Mouse (Mus musculus) heart, adult 11 months (tissue): Measurements from ENCODE around the gene Psme3.

ENCODE experiments used
- DNase-seq: peaks from one replicate; pipeline ENCODE4 v3.0.0; 2022

The Psme3 gene

DNA sequence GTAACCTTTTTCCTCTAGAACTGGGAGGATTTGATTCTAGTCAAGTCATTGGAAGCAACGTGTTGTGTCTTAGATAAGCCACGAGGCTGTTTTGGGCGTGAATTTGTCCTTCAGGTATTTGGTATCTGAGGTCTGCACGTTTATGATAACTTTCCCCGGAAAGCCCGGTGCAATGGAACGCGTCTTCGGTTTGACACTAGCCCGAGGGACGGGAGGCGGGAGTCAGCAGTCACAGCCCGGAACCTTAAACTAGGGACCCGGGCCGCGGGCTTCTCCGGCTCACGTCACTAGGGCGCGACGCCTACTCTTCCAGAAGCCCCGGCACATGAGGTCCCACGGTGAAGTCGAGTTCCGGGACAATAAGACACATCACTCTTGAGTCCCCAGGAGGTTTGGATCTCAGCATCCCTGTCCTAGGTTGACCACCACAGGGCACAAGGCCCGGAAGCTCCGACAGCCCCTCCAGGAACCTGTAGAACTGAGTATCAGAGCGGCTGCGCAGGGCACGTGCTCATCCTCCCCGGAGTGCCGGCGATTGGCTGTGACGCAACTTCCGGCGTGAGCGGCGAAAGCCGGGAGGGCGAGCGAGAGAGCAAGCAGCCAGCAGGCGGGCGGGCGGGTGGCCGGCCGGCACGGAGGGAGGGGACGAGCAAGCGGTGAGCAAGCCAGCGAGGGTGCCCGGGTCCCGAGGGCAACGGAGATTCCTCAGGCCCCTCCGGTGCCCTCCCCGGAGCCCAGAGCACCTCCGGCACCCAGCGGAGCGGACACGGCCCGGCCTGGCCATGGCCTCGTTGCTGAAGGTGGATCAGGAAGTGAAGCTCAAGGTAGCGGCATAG, at the start of gene Psme3:
TSS of gene Psme3 (plus strand) at position 549 of the 836 bp plus-strand sequence.
- peak; percentile 99 for DNase-seq

- no peak for DNase-seq
These were observed 46.4 kb upstream of the Psme3 start for GRCm38 (mm10) chr11:101269577-101270116.

- DNase-seq = no peak
These were observed 43.6 kb upstream of the Psme3 start for GRCm38 (mm10) chr11:101272446-101272845.

- no peak for DNase-seq
These were observed 40.7 kb upstream of the Psme3 start for GRCm38 (mm10) chr11:101275309-101275708.

GRCm38 (mm10) chr11:101276319-101277070, 39.5 kb upstream of the Psme3 start:
- peak; percentile 93 for DNase-seq

- no peak for DNase-seq
These were observed 38.4 kb upstream of the Psme3 start for GRCm38 (mm10) chr11:101277381-101278222.

DNA sequence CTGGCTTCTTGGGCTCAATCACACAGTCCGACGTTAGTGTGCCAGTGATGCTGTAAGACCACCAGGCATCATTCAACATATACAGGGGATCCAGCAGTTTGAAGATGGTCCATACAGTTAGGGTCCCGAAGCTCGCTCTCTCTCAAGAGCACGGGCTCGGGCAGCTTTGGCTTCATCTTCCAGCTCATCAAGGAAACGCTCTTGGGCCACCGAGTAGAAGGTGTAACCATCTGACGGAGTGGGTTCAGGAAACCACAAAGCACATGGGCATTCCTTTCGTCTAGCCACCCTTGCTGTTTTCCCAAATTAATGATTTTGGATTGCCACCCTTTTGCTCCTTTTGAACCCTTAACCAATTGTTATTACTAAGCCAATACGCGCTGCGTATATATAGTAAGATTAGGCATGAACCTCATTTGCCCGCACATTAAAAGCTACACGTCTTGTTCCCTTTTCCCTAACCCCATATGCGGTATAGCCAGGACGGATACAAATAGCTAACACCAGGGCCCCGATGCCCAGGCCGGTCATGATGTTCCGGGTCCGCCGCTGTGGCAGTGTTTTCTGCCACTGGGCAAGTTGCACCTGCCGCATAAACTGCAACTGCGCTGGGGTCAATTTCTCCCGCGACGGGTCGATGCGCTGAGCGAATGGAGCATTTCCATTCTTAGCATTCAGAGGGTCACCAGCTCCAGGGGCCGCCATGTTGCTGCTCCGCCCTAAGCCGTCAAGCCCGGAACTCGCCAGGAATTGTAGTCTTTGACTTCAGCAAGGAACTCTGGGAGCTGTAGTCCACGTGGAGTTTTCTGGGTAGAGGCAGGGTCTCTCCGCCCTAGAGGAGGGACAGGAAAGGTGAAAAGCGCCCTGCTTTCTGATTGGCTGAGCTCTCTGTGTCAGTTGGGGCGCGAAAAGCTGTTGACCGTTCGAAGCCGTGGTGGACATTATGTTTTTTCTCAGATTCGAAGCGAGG, 37.5 kb upstream of the Psme3 start, which contains the start of the genes Cntd1 and Coa3:
TSS of gene Cntd1 (plus strand) at position 790 of the 970 bp plus-strand sequence.
TSS of gene Coa3 (minus strand) at position 892 of the 970 bp plus-strand sequence.
- peak; percentile 99 for DNase-seq

- no peak for DNase-seq
These were observed 36.8 kb upstream of the Psme3 start for GRCm38 (mm10) chr11:101279193-101279569.

DNA sequence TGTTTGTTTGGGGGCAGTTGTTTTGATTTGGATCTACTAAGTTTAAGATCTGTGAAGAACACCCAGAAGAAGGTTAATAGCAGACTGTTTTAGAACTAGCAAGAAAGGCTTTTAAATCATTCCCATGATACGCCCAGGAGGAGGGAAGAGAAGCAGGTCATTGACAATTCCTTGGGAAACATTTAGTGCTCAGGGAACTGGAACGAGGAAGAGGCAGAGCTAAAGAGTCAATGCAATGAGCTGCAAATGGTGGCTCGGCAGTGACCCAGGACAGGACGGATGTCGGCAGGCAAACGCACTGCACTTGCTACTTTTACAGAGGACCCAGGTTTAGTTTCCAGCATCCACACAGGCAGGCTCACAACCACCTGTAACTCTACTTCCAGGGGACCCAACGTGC, 35.2 kb upstream of the Psme3 start:
- no peak for DNase-seq

GRCm38 (mm10) chr11:101282896-101283295, 33.1 kb upstream of the Psme3 start:
- DNase-seq = no peak

DNA sequence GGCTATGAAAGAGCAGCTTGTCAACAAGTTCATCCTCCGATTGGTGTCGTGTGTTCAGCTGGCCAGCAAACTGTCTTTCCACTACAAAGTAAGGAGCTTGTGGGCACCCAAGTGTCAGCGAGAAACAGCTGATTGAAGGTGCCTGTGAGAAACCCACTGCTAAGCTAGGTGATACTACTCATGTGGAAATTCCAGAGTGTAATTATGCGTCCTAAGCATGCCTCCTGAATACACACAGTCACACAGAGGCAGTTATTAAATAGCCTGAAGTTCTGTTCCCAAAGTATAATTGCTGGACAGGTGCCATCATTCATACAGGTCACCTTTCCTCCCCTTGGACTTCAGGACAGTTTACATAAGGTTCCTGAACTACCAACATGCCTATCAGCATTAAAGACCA, 32.2 kb upstream of the Psme3 start:
- DNase-seq = no peak

GRCm38 (mm10) chr11:101287306-101287705, 28.7 kb upstream of the Psme3 start:
- DNase-seq = peak; percentile 97

- DNase-seq = no peak
These were observed 24.8 kb upstream of the Psme3 start for GRCm38 (mm10) chr11:101291231-101291630.

DNA sequence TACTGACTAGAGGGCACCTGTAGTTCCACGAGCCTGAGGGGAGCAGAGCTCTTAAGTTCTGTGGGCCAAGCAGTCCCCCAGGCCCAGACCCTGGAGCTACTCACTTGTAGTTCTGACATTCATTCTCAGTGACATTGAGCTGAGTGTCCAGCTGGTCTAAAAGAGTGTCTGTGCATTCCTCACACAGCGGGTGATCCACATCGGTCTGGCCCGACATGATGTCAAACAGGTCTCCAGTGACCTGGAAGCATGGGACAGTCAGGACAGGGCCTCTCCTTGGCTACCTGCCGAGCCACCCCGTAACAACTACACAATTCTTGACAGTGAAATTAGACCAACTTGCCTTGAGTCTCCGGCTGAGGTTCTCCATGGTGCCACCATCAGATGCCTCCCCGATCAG, 20.8 kb upstream of the Psme3 start:
- DNase-seq = peak; percentile 83

GRCm38 (mm10) chr11:101300881-101301280, 15.1 kb upstream of the Psme3 start:
- no peak for DNase-seq

DNA sequence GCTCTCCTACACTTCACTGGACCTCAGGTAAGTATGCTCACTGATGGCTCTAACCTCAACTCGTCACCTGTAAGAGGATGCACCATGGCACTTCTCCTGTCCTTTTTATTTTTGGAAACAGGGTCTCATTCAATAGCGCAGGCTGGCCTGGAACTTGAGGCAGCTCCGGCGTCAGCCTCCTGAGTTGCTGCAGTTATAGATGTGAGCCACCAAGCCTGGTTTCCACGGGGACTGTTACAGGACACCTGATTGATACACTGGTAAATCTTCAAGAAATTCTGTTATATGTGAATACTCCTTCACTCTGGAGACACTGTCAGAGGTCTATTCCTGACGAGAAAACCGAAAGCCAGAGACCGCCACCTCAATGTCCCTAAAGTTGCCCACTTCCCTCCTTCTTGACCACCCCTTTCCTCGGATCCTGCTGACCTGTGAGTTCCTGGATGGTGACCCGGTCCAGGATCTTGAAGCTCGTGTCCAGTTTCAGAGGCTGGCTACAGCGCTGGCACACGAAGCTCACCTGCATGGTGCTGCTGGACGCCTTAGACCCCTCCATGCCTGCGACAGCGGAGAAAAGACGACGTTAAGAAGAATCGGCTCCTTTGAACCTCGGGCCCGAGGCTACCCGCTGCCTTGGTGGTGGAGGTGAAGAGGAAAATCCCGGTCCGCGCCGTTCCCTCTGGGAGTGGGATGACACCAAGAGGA, 14.6 kb upstream of the Psme3 start:
- DNase-seq = no peak

GRCm38 (mm10) chr11:101302004-101302798, 13.8 kb upstream of the Psme3 start, which contains the start of gene Becn1:
TSS of gene Becn1 (minus strand) at chr11:101302286.
- DNase-seq = peak; percentile 100

DNA sequence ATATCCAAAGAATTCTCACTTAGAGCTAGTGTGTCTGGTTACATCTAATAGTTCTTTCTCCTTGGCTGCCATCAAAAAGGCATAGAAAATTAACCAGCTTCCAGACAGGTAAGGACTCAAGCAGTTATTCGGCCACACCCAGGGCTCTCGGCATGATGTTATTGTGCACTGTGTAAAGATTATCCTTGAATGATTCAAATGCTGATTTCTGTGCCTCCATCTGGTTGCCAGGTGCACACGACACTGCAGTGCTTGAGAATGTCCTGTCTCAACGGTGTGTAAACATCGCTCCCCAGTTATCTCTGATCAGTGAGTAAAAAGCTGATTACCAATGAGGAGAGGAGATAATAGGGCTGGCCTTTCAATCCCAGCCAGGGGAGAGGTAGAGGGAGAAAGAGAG, 8.3 kb upstream of the Psme3 start:
- no peak for DNase-seq

DNA sequence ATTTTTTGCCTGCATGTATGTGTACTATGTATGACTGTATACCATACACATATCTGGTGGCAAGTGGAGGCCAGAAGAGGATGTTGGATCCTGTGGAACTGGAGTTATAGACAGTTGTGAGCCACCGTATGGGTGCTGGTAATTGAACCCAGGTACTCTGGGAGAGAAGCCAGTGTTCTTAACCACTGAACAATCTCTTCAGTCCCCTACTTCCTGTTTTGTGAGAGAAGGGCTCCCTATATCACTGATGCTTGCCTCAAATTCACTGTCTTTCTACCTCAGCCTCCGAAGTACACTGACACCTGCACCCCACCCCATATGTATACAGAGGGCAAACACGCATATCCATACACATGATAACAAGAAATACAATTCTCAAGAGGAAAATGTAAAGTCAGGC, 4.9 kb upstream of the Psme3 start:
- no peak for DNase-seq

- no peak for DNase-seq
These were observed 3.9 kb upstream of the Psme3 start for GRCm38 (mm10) chr11:101312150-101312549.
